Mouse (Mus musculus) kidney, postnatal 4 days (tissue): Measurements from ENCODE around the gene Stx6.

Experiments
- DNase-seq, 2 experiments: peaks; one replicate each; pipeline ENCODE4 v3.0.0; 2021; ENCODE audit warnings: mixed read lengths in 2 of 2

Gene Stx6

DNA sequence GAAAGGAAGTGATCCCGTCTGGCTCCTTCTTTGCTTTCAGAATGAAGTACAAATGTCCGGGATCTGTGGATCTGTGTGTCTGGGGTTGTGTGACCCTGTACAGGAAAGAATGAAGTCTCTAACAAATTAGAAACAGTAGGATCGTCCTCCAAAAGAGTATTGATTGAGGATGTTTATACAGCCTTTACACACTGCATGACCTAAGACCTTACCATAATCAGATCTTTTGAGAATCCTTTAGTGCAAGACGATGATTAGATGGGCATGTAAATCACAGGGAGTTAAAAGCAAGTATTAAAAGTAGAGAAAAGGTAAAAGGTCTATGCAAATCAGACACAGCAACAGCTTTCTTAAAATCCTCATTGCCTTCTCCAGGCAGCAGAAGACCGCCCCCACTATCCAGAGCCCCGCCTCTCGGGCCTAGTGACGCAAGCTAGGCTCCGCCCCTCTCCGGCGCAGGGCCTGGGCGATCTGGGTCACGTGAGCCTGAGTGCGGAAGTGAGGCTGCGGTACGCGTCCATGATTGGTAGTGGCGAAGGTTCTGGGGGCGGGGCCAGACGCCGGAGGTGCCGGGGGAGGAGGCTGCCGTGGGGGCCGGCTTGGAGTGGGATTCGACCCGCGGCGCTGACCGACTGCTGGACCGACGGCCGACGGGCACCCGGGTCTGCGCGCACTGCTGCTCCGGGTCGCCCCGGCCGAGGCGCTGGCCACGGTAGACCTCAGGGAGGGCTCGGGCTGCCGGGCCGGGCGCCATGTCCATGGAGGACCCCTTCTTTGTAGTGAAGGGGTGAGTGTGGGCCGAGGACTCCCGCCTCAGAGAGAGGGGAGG lies at the start of gene Stx6:
Gene Stx6, plus strand, starts transcription at position 575 of the 829 bp plus-strand sequence.
- DNase-seq, result peak; percentile 99

DNA sequence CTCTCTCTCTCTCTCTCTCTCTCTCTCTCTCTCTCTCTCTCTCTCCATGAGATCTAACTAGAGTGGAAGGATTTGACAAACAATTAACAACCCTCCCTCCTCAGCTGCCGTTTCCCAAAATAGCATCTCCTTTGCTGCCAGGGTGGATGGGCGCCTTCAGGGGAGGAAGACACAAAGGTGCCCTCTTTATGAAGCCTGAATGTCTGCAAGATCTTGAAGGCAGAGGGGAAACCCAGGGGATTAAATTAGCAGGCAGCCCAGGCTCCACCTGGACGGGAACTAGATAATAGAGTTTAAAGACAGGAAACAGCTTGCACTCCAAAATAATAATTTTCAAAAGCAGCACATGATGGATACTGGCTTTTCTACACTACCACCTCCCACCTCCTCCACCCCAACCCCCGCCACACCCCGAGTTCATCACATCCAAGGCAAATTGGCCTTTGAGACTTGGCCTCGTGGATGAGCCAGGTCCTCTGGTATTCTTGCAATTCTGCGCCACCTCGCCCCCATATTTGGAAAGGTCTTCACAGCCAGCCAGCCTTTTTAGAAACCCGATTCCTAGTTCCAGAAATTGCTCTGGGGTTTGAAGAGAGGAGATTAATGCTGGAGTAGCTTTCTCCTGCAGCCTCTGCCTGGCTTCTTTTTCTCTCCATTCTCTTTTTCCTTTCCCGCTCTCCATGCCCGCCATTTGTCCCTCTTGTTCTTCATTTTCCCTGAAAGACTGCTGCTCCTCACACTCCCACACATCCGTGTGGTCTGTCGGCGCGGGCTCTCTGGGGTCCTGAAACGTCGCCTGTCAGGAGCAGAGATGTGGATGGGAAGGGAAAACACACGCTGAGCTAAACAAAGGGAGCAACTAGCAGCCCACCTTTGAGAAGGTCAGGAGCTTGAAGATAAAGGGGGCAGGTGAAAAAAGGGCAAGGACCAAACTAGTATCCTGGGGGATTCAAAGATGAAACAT lies 48.8 kb upstream of the Stx6 start:
- DNase-seq, result peak in 1 of 2 experiments; percentile 21

DNA sequence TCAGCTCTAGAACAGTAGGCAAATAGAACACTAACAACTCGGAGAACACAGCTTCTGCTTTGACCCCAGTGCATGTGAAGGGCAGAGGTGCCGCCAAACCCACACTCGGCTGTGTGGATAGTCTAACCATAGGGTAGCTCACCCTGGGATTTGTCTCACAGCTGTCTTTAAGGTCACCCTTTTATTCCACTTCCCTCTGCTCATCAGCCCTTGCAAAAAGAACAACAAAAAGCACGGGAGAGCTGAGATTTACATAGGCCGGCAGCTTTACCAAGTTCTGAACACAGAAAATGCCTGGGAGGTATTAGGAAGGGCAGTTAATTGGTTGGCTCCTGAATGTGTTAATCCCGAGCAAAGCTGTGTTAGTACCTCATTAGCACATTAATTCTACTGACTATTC lies 47.0 kb upstream of the Stx6 start:
- DNase-seq, result no peak

DNA sequence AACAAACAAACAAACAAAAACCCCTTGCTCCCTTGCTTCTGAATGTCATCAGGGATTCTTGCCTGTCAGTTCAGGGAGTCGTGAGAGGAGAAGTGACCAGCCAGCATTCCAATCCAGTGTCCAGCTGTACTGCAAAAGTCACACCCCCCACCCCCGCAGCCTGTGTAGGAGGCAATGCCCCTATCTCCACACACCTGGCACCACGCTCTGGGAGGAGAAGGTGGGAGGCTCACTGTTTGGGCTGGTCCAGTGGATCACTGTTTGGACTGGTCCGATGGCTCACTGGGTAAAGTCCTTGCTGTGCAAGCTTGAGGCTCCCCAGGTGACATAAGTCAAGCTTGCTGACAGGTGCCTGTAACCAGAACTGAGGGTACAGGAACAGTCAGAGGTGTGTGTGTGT lies 46.4 kb upstream of the Stx6 start:
- peak; percentile 28 to 63 for DNase-seq

DNA sequence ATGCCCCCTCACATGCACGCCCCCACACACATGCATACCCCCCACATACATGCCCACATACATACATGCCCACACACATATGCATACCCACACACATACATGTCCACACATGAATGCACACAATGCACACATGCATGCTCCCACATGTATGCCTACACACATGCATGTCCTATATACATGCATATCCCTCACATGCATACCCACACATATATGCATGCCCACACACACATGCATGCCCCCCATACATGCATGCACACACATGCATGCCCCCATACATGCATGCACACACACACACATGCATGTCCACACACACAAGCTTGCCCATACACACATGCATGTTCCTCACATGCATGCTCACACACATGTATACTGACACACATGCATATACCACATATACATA lies 45.6 kb upstream of the Stx6 start:
- DNase-seq, result no peak

DNA sequence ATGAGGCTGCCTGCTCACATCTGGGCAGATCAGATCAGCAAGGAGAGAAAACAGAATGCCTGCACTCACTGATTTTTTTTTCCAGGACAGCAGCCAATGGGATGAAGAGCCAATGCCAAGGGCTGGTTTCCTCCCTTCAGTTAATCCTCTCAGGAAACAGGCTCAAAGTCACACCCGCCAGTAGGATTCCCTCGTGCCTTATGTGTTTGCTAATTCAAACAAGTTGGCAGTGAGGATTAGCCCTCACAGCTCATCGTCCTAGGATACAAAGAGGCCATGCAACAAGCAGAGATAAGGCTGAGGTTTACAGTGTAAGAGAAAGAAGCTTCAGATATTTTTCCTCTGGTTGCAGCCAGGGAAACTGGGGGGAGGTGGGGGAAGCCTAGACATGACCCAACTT lies 44.6 kb upstream of the Stx6 start:
- no peak for DNase-seq

DNA sequence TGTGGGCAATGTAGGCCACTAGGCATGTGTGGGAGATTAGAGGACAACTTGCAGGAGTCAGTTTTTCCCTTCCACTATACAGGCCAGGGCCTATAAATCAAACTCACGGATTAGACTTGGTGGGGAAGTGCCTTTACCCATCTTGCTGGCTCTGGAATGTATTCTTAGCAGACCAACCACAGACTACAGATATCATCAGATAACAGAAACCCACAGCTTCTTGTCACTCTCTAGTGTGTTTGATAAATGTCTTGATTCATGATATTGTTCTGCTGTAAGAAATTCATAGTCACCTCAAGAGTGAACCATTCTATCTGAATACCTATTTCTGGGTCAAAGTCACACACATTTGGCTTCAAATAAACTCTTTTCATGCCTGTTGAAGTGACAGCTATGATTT lies 38.8 kb upstream of the Stx6 start:
- no peak for DNase-seq

DNA sequence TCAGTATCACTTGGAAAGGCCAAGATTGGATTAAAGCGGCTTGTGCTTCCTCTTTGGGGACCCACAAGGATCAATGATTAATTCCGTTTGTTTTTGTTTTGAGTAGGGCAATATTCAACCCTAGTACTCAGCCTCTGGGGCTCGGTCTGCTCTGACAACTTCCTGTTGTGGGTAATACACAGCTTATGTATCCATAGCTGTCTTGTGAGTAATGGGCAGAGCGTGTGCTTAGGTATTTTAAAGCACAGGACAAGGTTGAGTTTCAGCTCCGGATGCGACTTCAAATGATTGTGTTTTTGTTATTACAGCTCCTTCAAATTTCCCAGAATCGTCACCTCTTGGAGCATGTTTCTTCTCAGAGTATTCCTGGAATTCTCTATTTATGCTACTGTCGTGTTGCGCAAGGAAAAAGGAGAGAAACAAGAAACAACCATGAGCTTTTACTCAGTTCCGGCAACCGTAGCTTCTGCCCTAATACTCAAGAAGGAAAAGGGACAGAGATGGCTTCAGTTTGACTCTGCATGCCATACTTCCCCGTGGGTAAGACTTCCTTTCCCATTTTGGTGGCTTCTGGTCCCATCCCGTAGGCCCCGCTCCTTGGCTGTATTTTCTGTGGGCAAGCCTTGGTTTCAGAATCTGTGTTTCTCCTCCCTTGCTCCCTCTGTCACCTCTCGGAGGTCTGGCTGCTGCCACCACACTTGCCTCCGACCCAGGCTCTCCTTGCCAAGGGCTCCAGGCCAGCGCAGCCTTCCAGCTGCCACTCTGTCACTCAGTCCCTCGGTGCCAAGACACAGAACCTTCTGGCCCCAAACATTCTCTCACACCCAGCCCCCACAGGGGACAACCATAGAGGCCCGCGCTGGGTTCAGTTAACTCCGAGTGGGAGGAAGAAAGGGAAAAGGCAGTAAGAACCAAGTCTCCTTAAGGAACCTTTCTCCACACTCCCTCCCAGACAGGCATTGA lies 36.3 kb upstream of the Stx6 start:
- peak in 1 of 2 experiments; percentile 18 for DNase-seq

DNA sequence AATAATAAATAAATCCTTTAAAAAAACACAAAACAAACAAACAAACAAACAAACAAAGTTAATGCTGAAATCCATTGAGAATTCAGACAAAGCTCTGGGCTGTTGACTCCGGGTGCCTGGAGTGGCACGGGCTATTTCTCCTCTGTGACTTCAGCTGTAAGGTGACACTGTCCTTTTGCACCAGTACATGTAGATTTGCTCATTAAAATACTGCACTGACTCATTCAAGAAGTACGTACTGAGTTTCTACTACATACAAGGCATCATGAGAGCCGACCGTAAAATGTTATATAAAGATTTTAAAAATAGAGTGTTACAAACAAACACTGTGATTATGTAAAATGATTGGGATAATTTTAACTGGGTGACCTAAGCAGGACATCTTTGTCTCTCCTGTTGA lies 34.1 kb upstream of the Stx6 start:
- no peak for DNase-seq

DNA sequence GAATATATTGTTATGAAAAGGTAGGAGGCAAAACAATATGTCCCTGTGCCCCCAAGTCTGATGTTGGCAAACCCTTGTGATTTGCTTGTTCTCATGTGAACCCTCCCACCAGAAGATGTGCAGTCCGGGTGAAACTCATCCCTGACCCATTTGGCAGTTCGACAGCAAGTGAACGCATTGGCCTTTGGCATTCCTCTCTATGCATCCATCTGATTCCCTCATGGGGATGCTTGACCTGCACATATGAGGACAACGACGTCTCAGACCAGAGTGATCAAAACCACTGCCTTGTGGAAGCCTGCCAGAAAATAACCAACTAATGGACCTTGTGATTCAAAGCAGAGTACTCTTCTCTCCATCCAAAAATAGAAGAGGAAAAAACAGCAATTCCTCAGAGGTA lies 31.8 kb upstream of the Stx6 start:
- no peak for DNase-seq

DNA sequence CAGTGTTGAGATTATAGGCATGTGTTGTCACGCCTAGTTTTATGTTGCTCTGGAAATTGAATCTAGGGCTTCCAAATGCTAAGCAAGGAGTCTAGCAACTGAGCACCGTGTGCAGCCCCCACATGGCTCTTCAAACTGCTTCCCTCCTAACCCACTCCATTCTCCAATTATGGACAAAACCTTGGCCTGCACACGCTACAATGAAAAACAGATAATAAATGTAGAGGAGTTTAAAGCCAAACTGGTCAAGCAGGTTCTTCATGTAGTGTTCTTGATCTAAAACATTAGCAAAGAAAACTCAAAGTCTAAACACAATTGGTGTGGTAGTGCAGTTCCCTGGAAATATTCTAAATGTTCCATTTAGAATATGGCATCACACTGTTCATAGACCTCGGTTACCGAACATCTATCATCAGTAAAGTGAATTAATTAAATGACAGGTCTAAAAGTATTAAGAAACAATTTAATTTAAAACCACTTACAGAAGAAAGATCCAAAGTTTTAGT lies 31.0 kb upstream of the Stx6 start:
- DNase-seq, result no peak

DNA sequence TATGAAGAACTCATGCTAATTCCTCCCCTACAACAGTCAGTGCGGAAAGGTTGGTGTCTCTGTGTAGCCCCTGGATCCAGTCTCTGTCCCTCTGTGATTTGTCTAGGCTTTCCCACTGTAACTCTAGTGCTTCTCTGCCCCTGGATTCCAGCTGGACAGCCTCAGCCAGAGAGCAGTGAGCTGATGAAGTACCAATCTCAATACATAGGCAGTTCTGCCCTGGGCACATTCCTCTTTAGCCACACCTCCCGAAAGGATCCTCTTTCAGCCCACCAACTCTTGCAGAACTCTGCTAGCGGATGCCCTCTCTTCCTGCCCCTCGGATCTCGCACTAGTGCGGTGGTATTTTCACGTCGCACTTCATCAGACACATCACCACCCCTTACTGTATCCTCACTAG lies 23.6 kb upstream of the Stx6 start:
- no peak for DNase-seq

DNA sequence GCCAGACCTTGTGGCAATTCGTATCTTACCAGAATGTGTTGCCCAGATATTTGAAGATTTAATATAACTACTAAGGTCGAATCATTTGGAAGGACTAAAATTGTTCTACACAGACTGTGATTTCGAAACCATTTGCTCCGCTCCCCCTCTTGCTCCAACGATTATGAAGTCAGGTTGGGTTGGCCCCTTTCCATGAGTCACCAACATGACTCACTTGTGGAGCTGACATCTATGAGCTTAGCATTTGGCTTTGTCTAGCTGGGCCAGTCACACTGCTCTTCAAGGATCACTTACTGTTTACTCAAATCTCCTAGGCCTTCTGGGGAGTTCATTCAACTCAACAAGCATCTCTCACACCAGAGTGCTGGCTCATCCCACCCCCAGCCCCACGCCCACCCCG lies 19.7 kb upstream of the Stx6 start:
- DNase-seq, result no peak

DNA sequence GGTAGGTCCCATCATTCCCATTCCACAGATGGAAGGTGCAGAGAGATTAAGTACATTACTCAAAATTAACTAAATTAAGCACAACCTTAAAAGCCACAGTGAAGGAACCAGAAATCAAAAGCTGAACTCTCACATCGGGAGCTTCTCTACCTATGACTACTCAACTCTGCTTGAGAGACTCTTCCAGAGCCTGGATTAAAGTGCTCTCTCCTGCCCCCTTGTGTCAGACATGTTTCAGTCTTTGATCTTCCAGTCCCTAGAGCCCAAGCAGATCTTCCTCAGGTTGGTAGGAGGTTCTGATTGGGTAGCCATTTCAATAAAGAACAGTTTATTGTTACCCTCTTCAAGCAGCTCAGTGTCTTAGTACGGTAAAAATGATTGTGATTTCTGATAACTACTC lies 18.4 kb upstream of the Stx6 start:
- peak; percentile 50 to 66 for DNase-seq

DNA sequence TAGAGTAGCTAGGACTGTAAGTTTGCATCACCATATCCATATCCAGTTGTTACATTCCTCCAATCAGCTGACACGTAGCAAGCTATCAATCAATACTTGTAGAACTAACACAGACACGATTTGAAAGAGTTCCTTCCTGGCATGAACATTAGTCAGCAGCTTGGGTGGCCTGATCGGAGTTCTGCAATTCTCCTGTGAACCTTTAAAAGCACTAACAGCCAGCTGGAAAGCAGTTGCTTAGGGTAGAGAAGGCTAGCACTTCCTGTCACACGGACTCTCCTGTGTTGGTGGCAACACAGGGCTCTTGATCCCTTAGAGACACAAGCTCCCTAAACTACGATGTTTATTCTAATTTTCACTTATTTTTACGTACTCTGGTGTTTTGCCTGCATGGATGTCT lies 12.9 kb upstream of the Stx6 start:
- DNase-seq, result peak in 1 of 2 experiments; percentile 14

DNA sequence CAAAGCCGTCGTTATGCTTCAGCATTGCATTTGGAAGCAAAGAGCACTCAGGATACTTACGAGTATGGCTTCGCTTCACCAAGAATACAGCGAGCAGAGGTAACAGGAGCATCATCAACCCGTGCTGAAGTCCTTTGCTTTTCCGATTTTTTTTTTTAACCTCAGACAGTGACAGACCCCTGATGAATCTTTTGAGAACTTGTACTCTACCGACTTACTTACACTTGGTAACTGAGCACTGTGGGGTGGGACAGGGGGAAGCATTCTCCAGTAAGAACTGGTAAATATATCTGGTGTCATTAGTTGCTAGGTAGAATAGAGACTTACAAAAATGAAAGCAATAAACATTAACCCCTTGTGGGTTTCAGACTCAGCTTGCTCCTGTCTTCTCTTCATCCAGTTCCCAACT lies 11.9 kb upstream of the Stx6 start, which contains the start of gene Mr1:
Gene Mr1, minus strand, starts transcription at position 243 of the 409 bp plus-strand sequence.
- peak; percentile 41 to 70 for DNase-seq

DNA sequence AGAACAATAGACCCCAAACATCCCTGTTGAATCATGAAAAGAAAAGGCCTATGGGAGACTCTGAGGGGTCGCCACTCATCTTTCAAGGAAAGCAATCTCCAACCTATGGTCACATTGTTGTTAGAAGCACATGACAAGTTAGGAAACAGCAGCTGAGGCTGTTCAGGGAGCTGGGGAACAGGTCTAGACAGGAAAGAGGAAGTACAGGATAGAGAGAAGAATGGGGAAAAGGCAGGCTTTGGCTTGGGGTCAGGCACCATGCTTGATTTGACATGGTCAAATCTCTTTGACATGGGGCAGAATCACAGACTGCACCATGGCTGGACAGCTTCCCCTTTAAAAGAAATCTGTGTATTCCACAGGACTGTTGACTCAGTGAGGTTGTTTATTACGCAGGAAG lies 11.3 kb upstream of the Stx6 start:
- no peak for DNase-seq

DNA sequence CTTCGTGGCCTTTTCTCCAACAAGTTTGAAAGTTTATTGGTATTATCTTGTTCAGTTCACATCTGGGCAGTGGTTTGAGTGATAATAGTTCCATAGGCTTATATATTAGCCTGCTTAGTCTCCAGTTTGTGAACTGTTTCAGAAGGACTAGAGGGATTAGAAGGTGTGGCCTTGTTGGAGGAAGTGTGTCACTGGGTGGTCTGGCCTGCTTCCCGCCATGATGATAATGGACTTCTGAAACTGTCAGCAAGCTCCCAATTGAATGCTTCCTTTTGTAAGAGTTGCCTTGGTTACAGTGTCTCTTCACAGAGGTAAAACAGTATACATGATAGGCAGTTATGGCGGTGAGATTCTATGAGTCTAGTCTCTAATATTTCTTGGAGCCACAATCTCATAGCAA lies 9.1 kb upstream of the Stx6 start:
- no peak for DNase-seq

DNA sequence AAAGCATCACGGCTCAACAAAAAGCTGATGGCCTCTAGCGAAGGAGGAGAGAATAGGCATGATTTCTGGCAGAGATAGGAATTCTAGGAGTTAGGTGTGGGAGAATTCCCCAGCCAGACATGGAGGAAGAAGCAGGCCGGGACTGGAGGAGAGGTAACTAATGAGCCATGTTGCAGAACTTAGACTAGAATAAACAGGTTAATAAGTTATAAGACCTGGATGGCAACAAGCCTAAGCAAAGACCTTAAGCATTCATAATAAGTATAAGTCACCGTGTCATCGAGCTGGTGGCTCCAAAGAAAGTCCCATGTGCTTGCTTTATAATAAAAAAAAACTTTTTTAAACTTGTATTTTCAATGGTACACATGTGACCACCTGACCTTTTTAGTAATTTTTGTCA lies 7.7 kb upstream of the Stx6 start:
- no peak for DNase-seq

DNA sequence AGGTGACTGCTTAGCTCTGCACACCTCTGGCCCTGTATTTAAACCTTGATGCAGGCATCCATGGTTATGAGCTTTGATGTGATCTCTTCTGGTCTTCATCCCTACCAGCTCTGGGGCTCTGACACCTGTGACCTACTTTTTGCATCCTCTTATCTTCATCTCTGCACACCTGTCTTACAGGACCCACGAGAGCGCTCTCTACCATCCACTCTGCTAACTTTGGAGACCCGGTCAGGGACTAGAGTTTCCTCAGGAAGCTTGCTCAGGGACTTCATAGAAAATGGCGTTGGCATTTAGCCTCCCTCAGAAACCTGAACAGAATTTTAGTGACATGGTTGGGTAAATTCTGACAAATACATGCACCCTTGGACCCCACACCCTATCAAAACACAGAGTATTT lies 4.6 kb upstream of the Stx6 start:
- no peak for DNase-seq

DNA sequence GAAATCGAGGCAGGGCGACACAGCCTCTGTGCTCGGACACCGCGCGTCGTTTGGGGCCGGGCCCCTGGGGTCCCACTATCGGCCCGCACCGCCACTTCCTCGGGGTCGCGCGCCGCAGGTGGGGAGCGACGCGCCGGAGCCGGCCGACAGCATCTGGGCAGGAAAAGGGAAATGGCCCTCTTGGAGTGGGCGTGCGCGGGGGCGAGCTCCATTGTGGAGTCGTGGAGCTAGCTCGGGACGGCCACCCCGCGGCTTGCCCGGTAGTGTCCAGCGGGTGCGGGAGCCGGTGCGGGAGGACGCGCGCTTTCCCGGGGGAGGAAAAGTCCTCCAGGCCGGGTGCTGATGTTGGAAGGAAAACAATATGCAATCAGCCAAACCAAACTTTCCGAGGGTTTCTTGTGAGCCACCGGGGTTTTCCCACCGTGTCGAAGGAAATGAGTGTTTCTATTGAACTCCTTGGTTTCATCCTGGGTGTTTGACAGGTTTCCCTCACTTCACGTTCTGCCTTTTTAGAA lies 512 bp downstream of the Stx6 start:
- peak; percentile 79 to 87 for DNase-seq

DNA sequence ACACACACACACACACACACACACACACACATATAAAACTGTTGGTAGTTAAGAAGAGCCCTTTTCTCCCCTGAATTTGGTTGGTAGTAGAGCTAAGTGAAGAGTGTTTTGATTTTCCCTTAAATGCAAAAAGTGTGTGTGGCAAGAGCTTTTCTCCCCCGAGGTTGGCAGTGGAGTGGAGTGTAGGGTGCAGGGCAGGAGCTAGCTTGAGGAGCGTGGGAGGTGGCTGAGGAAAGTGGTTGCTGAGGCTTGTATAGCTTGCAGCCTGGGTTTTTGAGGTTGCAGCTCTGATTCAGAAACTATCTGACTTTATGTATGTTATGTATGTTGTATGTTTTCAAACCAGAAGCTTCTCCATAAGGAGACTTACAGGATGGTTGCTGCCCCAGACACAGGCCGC lies 8.9 kb downstream of the Stx6 start:
- no peak for DNase-seq
